Mouse (Mus musculus) liver, adult (tissue): ENCODE measurements around the gene Kif19a.

ENCODE experiments used
- GATA4 ChIP-seq: IDR thresholded peaks from 2 replicates; pipeline ENCODE4 v1.6.1; 2014; ENCODE audit warnings: mild to moderate bottlenecking, low read length; ENCODE audit not compliant: insufficient replicate concordance

Kif19a gene

GRCm38 (mm10) chr11:114814873-114815592 is 49.8 kb downstream of the Kif19a start:
- no peak for TF ChIP-seq GATA4

GRCm38 (mm10) chr11:114816934-114817333 is 51.7 kb downstream of the Kif19a start:
- no peak for TF ChIP-seq GATA4

GRCm38 (mm10) chr11:114818185-114818584 is 53.0 kb downstream of the Kif19a start:
- no peak for TF ChIP-seq GATA4

- no peak for TF ChIP-seq GATA4
These were observed 53.9 kb downstream of the Kif19a start for GRCm38 (mm10) chr11:114819110-114819509.

- TF ChIP-seq GATA4 = no peak
These were observed 55.3 kb downstream of the Kif19a start for GRCm38 (mm10) chr11:114820444-114820843.

- TF ChIP-seq GATA4 = no peak
These were observed 56.1 kb downstream of the Kif19a start for GRCm38 (mm10) chr11:114821325-114821724.

- TF ChIP-seq GATA4 = no peak
These were observed 57.5 kb downstream of the Kif19a start for GRCm38 (mm10) chr11:114822727-114823126.

- no peak for TF ChIP-seq GATA4
These were observed 58.1 kb downstream of the Kif19a start for GRCm38 (mm10) chr11:114823199-114823725.

- peak; percentile 85 for TF ChIP-seq GATA4
These were observed 61.5 kb downstream of the Kif19a start for GRCm38 (mm10) chr11:114826686-114827085.

GRCm38 (mm10) chr11:114829499-114830432 is 64.6 kb downstream of the Kif19a start:
- no peak for TF ChIP-seq GATA4

GRCm38 (mm10) chr11:114830433-114830773 is 65.2 kb downstream of the Kif19a start:
- no peak for TF ChIP-seq GATA4

GRCm38 (mm10) chr11:114833166-114833565 is 68.0 kb downstream of the Kif19a start:
- TF ChIP-seq GATA4 = no peak; the same call in 1 of the 2 replicates
